Mouse (Mus musculus) ES-Bruce4 (cell line): ENCODE data around the gene Gm11168.
"Not testable (repeated sequence)": the region's sequence is repeated elsewhere in the genome, so short reads cannot be mapped to it uniquely, and the experiment has no call there.

Experiments
- CTCF ChIP-seq: IDR thresholded peaks from one replicate; pipeline ENCODE4 v1.8.1; 2011; ENCODE audit warnings: low read depth, low read length
- EP300 ChIP-seq: IDR thresholded peaks from 2 replicates; pipeline ENCODE4 v1.6.1; 2011; ENCODE audit warnings: low read depth, low read length; ENCODE audit not compliant: insufficient read depth
- POLR2A ChIP-seq: IDR thresholded peaks from one replicate; pipeline ENCODE4 v1.8.1; 2011; ENCODE audit warnings: low read length; ENCODE audit not compliant: insufficient read depth

DNA sequence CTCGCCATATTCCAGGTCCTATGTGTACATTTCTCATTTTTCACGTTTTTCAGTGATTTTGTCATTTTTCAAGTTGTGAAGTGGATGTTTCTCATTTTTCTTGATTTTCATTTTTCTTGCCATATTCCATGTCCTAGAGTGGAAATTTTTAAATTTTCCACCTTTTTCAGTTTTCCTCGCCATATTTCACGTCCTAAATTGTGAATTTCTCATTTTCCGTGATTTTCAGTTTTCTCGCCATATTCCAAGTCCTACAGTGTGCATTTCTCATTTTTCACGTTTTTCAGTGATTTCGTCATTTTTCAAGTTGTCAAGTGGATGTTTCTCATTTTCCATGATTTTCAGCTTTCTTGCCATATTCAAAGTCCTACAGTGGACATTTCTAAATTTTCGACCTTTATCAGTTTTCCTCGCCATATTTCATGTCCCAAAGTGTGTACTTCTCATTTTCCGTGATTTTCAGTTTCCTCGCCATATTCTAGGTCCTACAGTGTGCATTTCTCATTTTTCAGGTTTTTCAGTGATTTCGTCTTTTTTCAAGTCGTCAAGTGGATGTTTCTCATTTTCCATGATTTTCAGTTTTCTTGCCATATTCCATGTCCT lies at the start of gene Gm11168:
- TF ChIP-seq EP300, CTCF, POLR2A: not testable (repeated sequence)
